ENCODE assay signal across 9 mouse cellular contexts in genomic region chr8:127070225-127070624, GRCm38 (mm10). TPM values are rescaled to one million over a fixed set of nuclear protein-coding genes. Genes with fewer than 3 reads are reported as not detected.
DNase-seq lines count a peak whose midpoint lies in the region; ATAC-seq and TF ChIP-seq lines count a peak whose summit lies in the region.
"Had no signal": no experiment of that assay in that cellular context is flagged by ENCODE, and none has a peak within 500 bp of the region (broad histone marks: within the 10 kb centered on the region; RNA-seq: fewer than 3 reads in every experiment).

No protein-coding gene starts in this region.

- TF ChIP-seq CTCF in gastrocnemius, adult 2 months (IDR thresholded peaks at IDR 0.05), result no peak

- H3K9me3 ChIP-seq in kidney, embryonic 14.5 days (ENCODE audit: control insufficient read depth, low read length), result no peaks in the 10 kb centered on the region

- H3K4me2 ChIP-seq in kidney, embryonic 14.5 days (replicated peaks; ENCODE audit: low read depth, low read length), result no peak overlapping the region

- H3K4me1 ChIP-seq in kidney, embryonic 14.5 days (ENCODE audit: control insufficient read depth, insufficient read depth, low read length), result peaks cover 10% of the 10 kb centered on the region; the same call in 1 of the 2 replicates

- no peak for ATAC-seq in kidney, embryonic 14.5 days (ENCODE audit: low FRiP score, low TSS enrichment)

- H3K4me3 ChIP-seq in kidney, embryonic 14.5 days (ENCODE audit: low read length), result no peak overlapping the region
- no peak overlapping the region for H3K4me3 ChIP-seq in gastrocnemius, adult 2 months

- H3K36me3 ChIP-seq in kidney, embryonic 14.5 days (ENCODE audit: control insufficient read depth, insufficient read depth, low read length), result no peaks in the 10 kb centered on the region
- H3K36me3 ChIP-seq: G1E had no signal

- DNase-seq in kidney, adult 11 months, result peak; percentile 79
- DNase-seq in adrenal gland, postnatal 25 days, result peak; percentile 42
- DNase-seq in gastrocnemius, adult 2 months, result peak; percentile 71
- peak; percentile 73 to 83 for DNase-seq in kidney, adult 8-10 months
- DNase-seq in liver, result no peak
- no peak for DNase-seq in frontal cortex, postnatal 36 days (ENCODE audit: low spot score in 2 of 2)
- no peak for DNase-seq in left cerebral cortex, adult 8-10 months (ENCODE audit: low spot score in 2 of 2)

- no peak overlapping the region for H3K27ac ChIP-seq in kidney, embryonic 14.5 days (ENCODE audit: low read depth, low read length)
- H3K27ac ChIP-seq in gastrocnemius, adult 2 months, result peak overlapping the region; percentile 38

- WGBS in kidney, embryonic 14.5 days, result 65% methylated on average over 3 of the region's 3 CpGs

- H3K9ac ChIP-seq in kidney, embryonic 14.5 days (ENCODE audit: low read depth, low read length), result no peak overlapping the region

- no peaks in the 10 kb centered on the region for H3K27me3 ChIP-seq in kidney, embryonic 14.5 days (ENCODE audit: control insufficient read depth, insufficient read depth, low read length)

- intact Hi-C loops in gastrocnemius, adult 2 months (cut with DNase I), result no loop called here

RNA-seq across cellular contexts. Expression of gene Pard3, which starts 6.5 kb away (rescaled TPM):
- 20.1 and 36.9 TPM in 2 replicates for polyA plus RNA-seq in kidney, embryonic 14.5 days (2014; fragmentation: Nextera tagmentation; extraction: Ambion mirVana)
- 48.5 and 66.0 TPM in 2 replicates for total RNA-seq in adrenal gland, postnatal 25 days (2021)
- total RNA-seq in gastrocnemius, adult 2 months (2021), result 10 to 100 TPM; 29.8 to 30.2 TPM
- 10 to 100 TPM; 25.3 to 28.1 (median 26.6) TPM for total RNA-seq in left cerebral cortex, adult 8-10 months (2022)
- polyA plus RNA-seq: G1E had no signal

Comparison
In these comparisons a context has a peak if more than half of its experiments do, and no peak if none do; other contexts are left out.
1. DNase-seq: peak in kidney, adult 11 months (single experiment), adrenal gland, postnatal 25 days (single experiment), gastrocnemius, adult 2 months (single experiment) and kidney, adult 8-10 months (2 of 2); none in liver (single experiment), frontal cortex, postnatal 36 days (0 of 2) and left cerebral cortex, adult 8-10 months (0 of 2).